Mouse (Mus musculus) embryo, embryonic 10.5 days (tissue): Measurements from ENCODE around the gene Cask.
"Not testable (repeated sequence)": the region's sequence is repeated elsewhere in the genome, so short reads cannot be mapped to it uniquely, and the experiment has no call there.

Experiments
- DNase-seq: peaks from one replicate; pipeline ENCODE4 v3.0.0-alpha.2; 2015; ENCODE audit warnings: low spot score

Gene Cask

GRCm38 (mm10) chrX:13851285-13851684, at the start of gene Cask:
TSS of gene Cask (minus strand) at chrX:13851367.
- DNase-seq: no peak

- peak; percentile 12 for DNase-seq
These were observed 38.8 kb upstream of the Cask start for GRCm38 (mm10) chrX:13889976-13890375.

DNA sequence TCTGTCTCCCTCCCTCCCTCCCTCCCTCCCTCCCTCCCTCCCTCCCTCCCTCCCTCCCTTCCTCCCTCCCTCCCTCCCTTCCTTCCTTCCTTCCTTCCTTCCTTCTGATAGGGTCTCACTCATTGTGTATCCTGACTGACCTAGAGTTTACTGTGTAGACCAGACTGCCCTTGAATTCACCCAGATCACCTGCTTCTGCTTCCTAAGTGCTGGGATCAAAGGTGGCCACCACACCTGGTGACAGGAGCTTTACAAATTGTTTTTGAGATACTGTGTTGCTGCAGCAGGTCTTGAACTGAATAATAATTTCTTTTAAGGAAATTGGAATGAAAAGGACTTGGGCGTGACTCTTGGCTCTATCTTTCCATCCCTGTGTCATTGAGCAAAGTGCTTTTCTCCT, 33.2 kb upstream of the Cask start:
- DNase-seq: no peak

DNA sequence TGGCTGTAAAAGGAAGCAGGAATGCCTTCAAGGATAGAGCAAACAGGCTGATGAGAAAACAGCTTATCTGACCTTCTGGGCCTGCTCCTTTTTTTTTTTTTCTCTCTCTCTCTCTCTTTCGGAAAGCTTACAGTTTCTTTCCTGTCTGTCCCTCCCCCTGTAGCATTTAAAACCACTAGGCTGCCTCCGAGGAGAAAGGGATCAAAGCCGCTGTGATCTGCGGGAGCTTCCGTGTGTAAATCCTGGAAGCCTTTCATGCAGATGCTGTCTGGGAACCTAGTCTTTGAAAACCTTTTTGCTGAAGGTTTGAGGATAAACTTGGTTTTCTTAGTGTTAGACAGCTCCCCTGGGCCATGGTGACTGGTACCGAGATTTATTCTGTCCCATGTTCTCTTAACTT, 30.8 kb upstream of the Cask start:
- peak; percentile 35 for DNase-seq

DNA sequence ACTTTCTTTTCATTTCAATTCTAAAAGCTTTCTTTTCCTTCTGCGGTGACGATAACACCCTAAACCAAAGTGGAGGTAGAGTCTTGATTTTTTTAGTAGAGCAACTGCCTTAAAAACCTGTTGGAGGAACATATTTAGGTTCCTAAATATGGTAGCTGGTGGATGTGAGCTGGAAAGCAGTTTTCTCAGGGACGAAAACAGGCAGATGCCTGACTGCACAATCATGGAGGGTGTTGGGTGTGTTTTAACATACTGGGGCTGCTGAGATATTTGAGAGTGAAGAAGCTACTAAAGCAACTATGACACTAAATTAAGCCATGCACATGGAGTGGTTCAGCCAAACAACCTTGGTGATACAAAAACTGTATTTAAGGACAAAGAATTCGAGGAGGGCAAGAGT, 9.0 kb upstream of the Cask start:
- DNase-seq: no peak

- DNase-seq: no peak
These were observed 7.9 kb upstream of the Cask start for GRCm38 (mm10) chrX:13859051-13859450.

DNA sequence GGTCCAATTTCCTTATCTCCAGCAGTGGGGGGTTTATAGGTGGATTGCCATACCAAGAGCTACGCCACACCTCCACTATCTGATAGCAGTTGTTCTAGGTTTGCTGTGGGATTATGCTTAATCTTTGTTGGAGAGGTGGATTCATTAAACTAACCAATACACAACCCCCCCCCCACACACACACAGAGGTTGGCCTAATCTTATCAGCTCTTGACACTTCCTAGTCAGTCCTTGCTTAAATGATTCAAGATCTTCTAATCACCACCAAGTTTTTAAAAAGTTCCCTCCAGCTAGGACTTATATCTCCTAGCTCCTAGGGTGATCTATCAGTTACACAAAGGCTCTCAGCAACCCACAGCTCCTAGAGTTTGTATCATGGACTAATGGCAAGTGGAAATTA, 2.7 kb downstream of the Cask start:
- DNase-seq: no peak

DNA sequence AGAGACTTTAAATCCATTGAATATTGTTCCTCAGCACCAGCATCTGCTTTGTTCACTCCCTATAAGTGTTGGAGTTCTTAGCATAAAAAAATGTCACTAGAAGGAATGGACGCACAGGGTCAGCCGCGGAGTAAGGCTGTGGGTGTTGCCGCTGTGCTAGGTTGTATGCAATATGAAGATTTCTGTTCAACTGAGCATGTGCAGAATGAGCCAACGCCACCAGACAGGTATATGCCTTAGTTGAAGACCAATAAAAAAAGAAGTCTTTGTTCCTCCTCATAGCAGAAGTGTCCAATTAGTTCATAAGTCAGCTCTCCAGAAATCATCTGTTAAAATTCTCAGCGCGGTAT, 3.7 kb downstream of the Cask start:
- no peak for DNase-seq

DNA sequence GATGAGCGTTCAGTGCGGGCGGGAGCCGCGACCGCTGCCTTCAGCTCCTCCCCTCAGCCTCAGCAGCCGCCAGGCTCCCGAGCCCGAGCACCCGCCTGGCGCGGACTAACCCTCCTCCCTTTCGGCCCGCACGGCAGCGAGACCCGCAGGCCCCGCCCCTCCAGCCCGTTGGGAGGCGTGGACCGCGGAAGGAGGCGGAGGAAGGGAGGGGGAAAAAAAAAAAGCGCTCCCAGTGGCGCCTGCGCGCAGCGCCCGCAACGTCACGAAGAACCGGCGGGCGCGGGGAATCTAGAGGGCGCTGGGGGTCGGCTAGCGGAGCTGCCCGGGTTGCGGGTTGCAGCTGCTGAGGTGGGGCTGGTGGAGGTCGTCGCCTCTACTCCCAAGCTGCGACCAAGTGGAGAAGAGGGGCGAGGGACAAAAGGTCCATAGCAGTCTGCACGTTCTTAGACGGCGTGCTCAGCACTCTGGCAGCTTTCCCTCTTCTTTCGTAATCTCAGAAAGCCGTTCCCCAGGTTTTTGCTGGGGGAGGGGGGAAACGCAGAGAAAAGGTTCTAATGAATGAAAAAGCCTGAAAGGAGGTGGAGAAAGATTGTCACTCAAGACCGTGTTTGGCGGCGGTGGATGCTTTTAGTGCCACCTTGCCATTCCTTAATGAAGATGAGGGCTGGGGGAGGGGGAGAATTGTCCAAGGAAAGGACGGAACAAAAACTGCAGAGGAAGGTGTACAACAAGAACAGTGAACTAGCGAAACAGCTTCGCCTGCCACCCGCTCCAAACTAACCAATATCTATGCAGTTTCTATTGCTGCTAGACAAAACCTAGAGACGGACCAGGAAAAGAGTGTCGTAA, 4.3 kb downstream of the Cask start:
- peak; percentile 88 for DNase-seq

- DNase-seq: peak; percentile 56
These were observed 5.1 kb downstream of the Cask start for GRCm38 (mm10) chrX:13845858-13846652.

DNA sequence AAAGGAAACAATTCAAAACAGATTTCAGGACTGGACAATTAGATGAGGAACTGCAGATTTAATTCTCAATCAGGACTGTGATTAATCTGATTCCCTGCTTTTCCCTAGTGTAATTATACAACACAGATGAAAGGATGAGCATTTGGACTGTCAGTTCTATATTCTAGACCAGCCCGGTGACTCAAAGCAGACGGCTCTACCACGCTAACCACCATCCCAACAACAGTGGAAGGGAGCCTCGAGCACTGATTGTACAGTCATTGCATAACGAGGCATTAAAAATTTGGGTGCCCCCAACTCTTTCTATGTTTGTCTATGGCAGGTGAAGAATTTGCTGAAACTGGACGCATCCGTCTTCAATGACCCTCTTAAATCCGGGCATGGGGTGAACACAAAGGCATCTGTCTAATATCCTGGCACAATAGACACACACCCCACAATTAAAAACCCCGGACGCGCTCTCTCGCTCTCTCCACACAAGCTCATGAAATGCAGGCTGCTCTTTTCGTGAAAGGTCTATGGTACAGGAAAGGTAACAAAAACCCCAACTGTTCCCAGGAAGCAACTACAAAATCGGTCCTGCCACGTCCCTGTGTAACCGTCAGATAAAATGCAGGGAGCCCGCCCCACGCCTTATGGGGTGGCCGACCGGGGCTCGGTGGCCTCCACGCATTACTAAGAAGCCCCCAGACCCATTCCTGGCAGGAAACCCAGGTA, 5.9 kb downstream of the Cask start:
- DNase-seq: peak; percentile 36

GRCm38 (mm10) chrX:13822792-13823191, 28.4 kb downstream of the Cask start:
- no peak for DNase-seq

DNA sequence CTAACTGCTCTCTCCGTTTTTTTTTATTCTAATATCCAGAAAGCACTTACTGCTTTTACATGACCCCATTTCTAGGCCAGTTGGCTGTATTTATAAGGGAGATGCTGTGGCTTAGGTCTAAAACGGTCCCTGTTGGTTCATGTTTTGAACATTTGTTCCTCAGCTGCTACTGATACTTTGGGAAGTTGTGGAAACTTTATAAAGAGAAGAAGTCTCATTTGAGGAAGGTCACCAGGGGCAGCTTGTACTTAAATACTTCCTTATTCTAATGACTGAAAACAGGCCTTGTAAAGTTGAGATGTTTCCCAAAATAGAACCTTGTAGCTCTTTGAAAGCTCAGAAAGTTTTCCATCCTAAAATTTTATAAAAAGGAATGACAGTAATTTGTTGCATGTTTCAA, 52.4 kb downstream of the Cask start:
- no peak for DNase-seq

DNA sequence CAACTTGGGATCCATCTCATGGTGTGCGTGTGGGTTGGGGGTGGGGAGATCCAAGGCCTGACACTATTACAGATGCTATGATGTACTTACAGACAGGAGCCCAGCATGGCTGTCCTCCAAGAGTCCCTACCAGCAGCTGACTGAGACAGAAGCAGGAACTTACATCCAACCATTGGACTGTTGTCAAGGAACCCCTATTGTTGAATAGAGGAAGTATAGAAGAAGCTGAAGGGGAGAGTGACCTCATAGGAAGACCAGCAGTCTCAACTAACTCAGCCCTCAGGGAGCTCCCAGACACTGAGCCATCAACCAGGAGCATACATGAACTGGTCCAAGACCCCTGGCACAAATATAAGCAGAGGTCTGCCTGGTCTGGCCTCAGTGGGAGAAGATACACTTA, 85.5 kb downstream of the Cask start:
- no peak for DNase-seq

GRCm38 (mm10) chrX:13765024-13765423, 86.1 kb downstream of the Cask start:
- no peak for DNase-seq

DNA sequence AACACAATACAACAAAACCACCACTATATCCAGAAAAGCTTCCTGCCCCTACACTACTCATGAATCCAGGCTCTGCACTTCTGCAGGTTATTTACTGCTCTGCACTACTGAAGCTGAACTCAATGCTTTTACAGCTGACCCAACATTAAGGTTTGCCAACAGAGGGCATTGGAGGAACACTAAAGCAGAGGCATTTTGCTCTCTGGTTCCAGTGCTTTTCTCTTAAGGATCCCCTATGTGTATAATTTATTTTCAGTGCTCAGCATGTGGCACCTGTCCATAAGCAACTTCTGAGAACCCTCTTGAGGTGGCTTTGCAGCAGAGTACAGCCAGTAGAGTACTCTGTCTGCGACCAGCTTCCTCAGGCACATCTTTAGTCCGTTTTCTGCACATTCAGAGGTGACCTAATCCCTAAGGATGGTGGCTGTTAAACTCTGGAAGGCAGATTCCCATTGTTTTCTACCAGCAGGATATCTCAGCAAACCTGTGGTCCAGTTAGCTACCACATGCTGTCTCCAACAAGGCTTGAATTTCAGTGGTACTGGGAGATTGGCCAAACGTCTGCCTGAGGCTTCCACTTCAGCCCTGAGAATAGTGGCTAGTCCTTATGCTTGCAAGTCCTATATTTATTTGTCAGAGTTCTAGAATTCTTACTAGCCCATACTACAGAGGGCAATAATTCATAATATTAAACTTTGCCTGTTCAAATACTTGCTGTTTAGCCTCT, 93.7 kb downstream of the Cask start:
- DNase-seq: peak; percentile 1

DNA sequence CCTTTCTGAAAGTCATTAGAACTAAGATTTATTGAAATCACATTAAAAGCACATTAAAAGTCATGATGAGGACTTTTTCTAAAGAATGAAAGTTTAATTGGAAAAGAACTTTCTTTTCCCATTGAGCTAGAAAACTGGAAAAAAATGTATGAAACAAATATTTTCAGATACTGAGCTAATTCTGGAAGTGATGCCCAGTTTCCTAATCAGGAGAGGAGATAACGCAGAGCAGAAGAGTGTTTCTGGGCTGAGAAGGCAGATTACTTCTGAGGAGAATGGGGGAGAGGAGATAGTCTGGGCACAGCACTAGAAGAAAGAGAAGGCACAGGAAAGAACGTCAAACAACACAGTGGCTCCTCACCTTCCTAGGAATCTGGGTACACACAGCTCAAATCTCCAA, 110.1 kb downstream of the Cask start:
- DNase-seq: no peak

DNA sequence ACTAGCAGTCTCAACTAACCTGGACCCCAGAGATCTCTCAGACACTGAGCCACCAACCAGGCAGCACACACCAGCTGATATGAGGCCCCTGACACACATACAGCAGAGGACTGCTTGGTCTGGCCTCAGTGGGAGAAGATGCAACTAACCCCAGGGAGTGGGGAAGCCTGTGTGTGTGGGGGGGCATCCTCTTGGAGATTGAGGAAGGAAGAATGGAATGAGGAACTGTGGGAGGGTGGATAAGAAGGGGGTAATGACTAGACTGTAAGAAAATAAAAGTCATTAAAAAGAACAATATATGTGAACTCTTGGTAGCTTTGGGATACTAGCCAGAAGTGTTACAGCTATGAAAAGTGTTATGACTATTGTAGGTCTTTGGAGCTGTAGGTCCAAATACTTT, 120.4 kb downstream of the Cask start:
- DNase-seq: not testable (repeated sequence)

DNA sequence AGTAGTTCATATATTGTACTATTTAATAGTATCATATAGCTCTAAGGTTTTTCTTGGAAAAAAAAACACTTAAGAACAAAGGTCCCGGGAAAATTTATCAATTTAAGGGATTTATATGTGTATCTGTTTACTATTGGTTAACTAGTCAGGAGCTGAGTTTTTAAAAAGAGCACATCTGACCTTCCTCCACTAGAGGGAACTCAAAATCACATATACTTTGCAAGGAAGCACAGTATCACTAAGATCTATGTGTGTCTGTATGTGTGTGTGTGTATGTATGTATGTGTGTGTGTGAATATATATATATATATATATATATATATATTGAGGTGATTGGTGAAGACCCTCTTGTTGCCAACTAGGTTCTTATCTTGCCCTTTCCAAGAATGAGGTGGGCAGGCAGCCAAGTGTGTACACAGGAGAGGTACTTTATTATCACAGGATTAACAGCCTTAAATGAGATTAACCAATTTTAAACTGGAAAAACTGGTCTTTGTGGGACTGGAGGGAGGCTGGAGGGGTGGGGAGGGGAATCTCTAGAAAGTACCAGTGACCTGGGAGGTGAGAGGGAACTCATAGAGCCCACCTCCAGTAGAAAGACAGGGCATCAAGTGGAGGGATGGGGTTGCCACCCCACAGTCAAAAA, 121.2 kb downstream of the Cask start:
- DNase-seq: no peak

GRCm38 (mm10) chrX:13725573-13726403, 125.4 kb downstream of the Cask start:
- DNase-seq: no peak
